Mouse (Mus musculus) midbrain, embryonic 15.5 days (tissue): Measurements from ENCODE around the gene Ttll3. TPM values are rescaled to one million over a fixed set of nuclear protein-coding genes. Genes with fewer than 3 reads are reported as not detected.

Experiments used
- ATAC-seq: fragments of 200-750 bp; cut with Nextera tagmentation; replicated peaks from 2 replicates; pipeline ENCODE4 v1.8.0; 2017; ENCODE audit warnings: moderate TSS enrichment
- H3K27ac ChIP-seq: fragments of 300-500 bp; sonication (generic); 2 replicates; pipeline ENCODE4 v1.5.1; 2015; ENCODE audit warnings: mild to moderate bottlenecking, inconsistent platforms
- H3K27me3 ChIP-seq: fragments of 300-500 bp; sonication (generic); replicated peaks from 2 replicates; pipeline ENCODE4 v1.6.1; 2015; ENCODE audit warnings: inconsistent platforms
- H3K36me3 ChIP-seq: fragments of 300-500 bp; sonication (generic); replicated peaks from 2 replicates; pipeline ENCODE4 v1.6.1; 2015; ENCODE audit warnings: inconsistent platforms
- H3K4me1 ChIP-seq: fragments of 300-500 bp; sonication (generic); 2 replicates; pipeline ENCODE4 v1.6.1; 2015; ENCODE audit warnings: inconsistent platforms
- H3K4me2 ChIP-seq: fragments of 300-500 bp; sonication (generic); 2 replicates; pipeline ENCODE4 v1.6.1; 2015; ENCODE audit warnings: inconsistent platforms, mild to moderate bottlenecking, moderate library complexity
- H3K4me3 ChIP-seq: fragments of 300-500 bp; sonication (generic); 2 replicates; pipeline ENCODE4 v1.5.1; 2015; ENCODE audit warnings: mild to moderate bottlenecking, inconsistent platforms
- H3K9ac ChIP-seq: fragments of 300-500 bp; sonication (generic); 2 replicates; pipeline ENCODE4 v1.6.1; 2015; ENCODE audit warnings: mild to moderate bottlenecking, inconsistent platforms
- H3K9me3 ChIP-seq: fragments of 300-500 bp; sonication (generic); 2 replicates; pipeline ENCODE4 v1.6.1; 2016; ENCODE audit warnings: inconsistent platforms
- WGBS: fragments of 180-500 bp; shearing (Covaris S2); methylation state at CpG from one replicate; pipeline ENCODE4 v1.1.7; 2015; ENCODE audit warnings: mixed read lengths; 5-methylcytosine and 5-hydroxymethylcytosine counted together
- polyA plus RNA-seq: library from polyadenylated mRNA; unstranded; fragments of >200 nt; fragmentation: Nextera tagmentation; extraction: Ambion mirVana; gene quantifications from 2 replicates; pipeline ENCODE4 v1.2.1, GENCODE M21; 2015

Gene Ttll3
- polyA plus RNA-seq, 1 experiment from 2014 or later = 15.1 TPM

GRCm38 (mm10) chr6:113384351-113384927 lies 4.6 kb upstream of the Ttll3 start:
- Histone ChIP-seq H3K9me3 (no peaks in the 10 kb centered on the region), H3K4me2 (no peak overlapping the region), H3K9ac (no peak overlapping the region), H3K4me3 (no peak overlapping the region), H3K4me1 (peaks cover 5% of the 10 kb centered on the region), H3K36me3 (peaks cover 68% of the 10 kb centered on the region), H3K27me3 (no peaks in the 10 kb centered on the region), H3K27ac (0 out of 2 replicates have a peak overlapping the region, but pooled peaks have one; percentile 33)
- ATAC-seq = peak; percentile 73
- 86% methylated on average over 8 of the region's 8 CpGs for WGBS

GRCm38 (mm10) chr6:113385160-113385714 lies 3.8 kb upstream of the Ttll3 start:
- ATAC-seq = no peak
- WGBS = 81% methylated on average over 11 of the region's 11 CpGs
- no peaks in the 10 kb centered on the region for H3K4me1 ChIP-seq
- H3K36me3 ChIP-seq = peaks cover 74% of the 10 kb centered on the region
- no peak overlapping the region for H3K4me2 ChIP-seq
- 0 out of 2 replicates have a peak overlapping the region, but pooled peaks have one; percentile 20 for H3K27ac ChIP-seq
- no peak overlapping the region for H3K4me3 ChIP-seq
- H3K27me3 ChIP-seq = no peaks in the 10 kb centered on the region
- H3K9ac ChIP-seq = no peak overlapping the region
- no peaks in the 10 kb centered on the region for H3K9me3 ChIP-seq

DNA sequence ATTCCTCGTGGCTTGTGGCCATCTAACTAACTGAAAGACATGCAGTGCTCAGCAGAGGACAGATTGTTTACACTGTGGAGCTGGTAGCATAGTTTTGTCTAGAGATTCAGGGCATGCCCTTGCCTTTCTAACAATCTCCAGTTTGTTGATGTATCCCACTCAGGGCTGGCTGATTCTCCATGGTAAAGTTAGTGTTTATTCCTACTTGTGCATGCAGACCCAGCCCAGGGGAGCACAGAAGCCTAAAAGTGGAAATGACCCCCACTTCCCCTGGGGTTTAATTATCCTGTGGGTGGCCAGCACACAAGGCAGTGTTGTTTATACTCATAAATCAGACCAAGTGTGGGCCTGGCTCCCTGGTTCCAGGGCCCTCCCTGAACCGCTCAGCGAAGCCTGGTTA lies 3.0 kb upstream of the Ttll3 start:
- Histone ChIP-seq H3K27ac (no peak overlapping the region), H3K27me3 (no peaks in the 10 kb centered on the region), H3K4me2 (no peak overlapping the region), H3K4me1 (no peaks in the 10 kb centered on the region), H3K36me3 (peaks cover 68% of the 10 kb centered on the region), H3K4me3 (no peak overlapping the region), H3K9ac (no peak overlapping the region), H3K9me3 (no peaks in the 10 kb centered on the region)
- WGBS = 90% methylated on average over 3 of the region's 3 CpGs
- no peak for ATAC-seq

GRCm38 (mm10) chr6:113390715-113391114 lies 1.7 kb downstream of the Ttll3 start:
- Histone ChIP-seq H3K9ac (no peak overlapping the region), H3K9me3 (no peaks in the 10 kb centered on the region), H3K36me3 (peaks cover 33% of the 10 kb centered on the region; the same call in 1 of the 2 replicates), H3K4me1 (peaks cover 10% of the 10 kb centered on the region), H3K4me2 (no peak overlapping the region), H3K4me3 (no peak overlapping the region), H3K27me3 (no peaks in the 10 kb centered on the region), H3K27ac (no peak overlapping the region)
- WGBS = 66% methylated on average over 3 of the region's 3 CpGs
- no peak for ATAC-seq

DNA sequence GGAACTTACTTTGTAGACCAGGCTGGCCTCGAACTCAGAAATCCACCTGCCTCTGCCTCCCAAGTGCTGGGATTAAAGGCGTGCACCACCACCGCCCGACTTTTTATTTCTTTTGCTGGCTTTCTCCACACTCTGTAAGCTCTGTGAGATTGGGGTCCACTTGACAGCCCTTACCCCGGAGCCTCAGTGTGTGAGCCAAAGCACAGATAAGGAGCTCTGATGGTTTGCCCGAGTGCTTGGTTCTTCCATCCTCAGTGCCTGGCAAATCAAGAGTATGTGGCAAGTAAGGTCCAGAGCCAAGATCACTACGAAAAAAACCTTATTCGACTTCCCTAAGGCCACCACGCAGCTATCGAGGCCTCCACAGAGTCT lies 2.9 kb downstream of the Ttll3 start:
- H3K4me1 ChIP-seq = peaks cover 10% of the 10 kb centered on the region
- H3K27me3 ChIP-seq = no peaks in the 10 kb centered on the region
- peaks cover 27% of the 10 kb centered on the region; the same call in 1 of the 2 replicates for H3K36me3 ChIP-seq
- H3K9ac ChIP-seq = peak overlapping the region; percentile 47
- peak overlapping the region; percentile 40 for H3K4me3 ChIP-seq
- no peaks in the 10 kb centered on the region for H3K9me3 ChIP-seq
- ATAC-seq = peak; percentile 29; the same call in 1 of the 2 replicates
- WGBS = 18% methylated on average over 10 of the region's 10 CpGs
- peak overlapping the region; percentile 80 for H3K27ac ChIP-seq
- peak overlapping the region; percentile 63 for H3K4me2 ChIP-seq

DNA sequence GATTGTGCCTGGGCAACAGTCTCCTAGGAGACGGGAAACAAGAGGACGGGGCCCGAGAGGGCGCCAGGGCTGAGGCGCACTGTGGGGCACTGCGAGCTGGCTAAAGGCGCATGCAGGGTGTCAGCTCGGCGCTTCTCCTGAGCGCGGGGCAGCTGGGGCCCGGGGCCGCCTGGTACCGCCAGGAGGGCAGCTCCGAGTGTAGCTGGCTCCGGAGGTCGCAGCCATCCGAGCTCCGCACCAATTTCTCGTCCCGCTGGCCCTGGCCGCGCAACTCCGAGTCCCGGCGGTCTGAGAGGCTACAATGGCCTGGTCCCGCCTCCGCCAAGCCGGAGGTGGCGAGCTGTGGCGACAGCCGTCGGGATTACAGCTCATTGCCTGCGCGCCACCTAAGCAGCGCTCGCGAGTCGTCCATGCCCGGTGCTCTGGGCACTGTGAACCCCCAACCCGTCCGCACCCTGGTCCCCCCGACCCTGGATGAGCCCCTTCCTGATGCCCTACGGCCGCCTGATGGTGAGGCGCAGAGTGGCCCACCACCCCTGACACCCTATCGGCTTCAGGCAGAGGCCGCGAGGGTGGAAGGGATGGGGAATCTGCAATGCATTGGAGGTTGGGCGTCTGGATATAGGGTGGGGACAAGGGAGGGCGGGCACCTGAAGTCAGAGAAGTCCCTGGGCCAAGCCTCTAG lies 3.5 kb downstream of the Ttll3 start:
- Histone ChIP-seq H3K4me3 (peak overlapping the region; percentile 40), H3K4me1 (peaks cover 10% of the 10 kb centered on the region), H3K4me2 (peak overlapping the region; percentile 63), H3K36me3 (peaks cover 27% of the 10 kb centered on the region; the same call in 1 of the 2 replicates), H3K27me3 (no peaks in the 10 kb centered on the region), H3K9ac (peak overlapping the region; percentile 47), H3K27ac (peak overlapping the region; percentile 80), H3K9me3 (no peaks in the 10 kb centered on the region)
- 1% methylated on average over 51 of the region's 51 CpGs for WGBS
- peak; percentile 91 for ATAC-seq

- WGBS = 88% methylated on average over 6 of the region's 6 CpGs
- Histone ChIP-seq H3K9me3 (no peaks in the 10 kb centered on the region), H3K4me1 (peaks cover 10% of the 10 kb centered on the region), H3K4me3 (no peak overlapping the region), H3K9ac (no peak overlapping the region), H3K27me3 (no peaks in the 10 kb centered on the region), H3K36me3 (peaks cover 15% of the 10 kb centered on the region; the same call in 1 of the 2 replicates), H3K27ac (no peak overlapping the region), H3K4me2 (no peak overlapping the region)
- no peak for ATAC-seq
These were observed 4.9 kb downstream of the Ttll3 start for GRCm38 (mm10) chr6:113393951-113394350.

DNA sequence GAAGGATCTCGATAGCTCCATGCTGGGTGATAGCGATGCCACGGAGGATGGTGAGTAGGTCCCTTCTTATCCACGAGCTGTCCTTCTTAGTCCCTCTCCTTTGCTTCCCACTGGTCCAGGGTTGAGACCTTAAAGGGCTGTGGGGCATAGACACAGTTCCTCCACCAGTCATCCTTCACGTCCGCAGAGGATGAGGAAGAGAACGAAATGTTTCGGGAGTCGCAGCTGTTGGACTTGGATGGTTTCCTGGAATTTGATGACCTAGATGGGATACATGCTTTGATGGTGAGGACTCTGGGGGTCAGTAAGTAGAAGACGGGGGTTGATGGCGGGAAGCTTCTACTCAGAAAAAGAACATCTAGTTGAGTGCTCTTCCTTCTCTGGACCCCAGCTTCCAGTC lies 5.8 kb downstream of the Ttll3 start:
- Histone ChIP-seq H3K9ac (no peak overlapping the region), H3K4me3 (no peak overlapping the region), H3K27me3 (no peaks in the 10 kb centered on the region), H3K36me3 (peaks cover 7% of the 10 kb centered on the region; the same call in 1 of the 2 replicates), H3K27ac (no peak overlapping the region), H3K4me2 (no peak overlapping the region), H3K9me3 (no peaks in the 10 kb centered on the region), H3K4me1 (peaks cover 10% of the 10 kb centered on the region)
- WGBS = 95% methylated on average over 11 of the region's 11 CpGs
- ATAC-seq = no peak

GRCm38 (mm10) chr6:113395501-113395900 lies 6.4 kb downstream of the Ttll3 start:
- no peak overlapping the region for H3K27ac ChIP-seq
- no peak for ATAC-seq
- 95% methylated on average over 6 of the region's 6 CpGs for WGBS
- no peak overlapping the region for H3K9ac ChIP-seq
- 0 out of 2 replicates have a peak, but pooled peaks cover 5% of the 10 kb centered on the region for H3K36me3 ChIP-seq
- no peaks in the 10 kb centered on the region for H3K9me3 ChIP-seq
- H3K4me3 ChIP-seq = no peak overlapping the region
- H3K27me3 ChIP-seq = no peaks in the 10 kb centered on the region
- no peak overlapping the region for H3K4me2 ChIP-seq
- H3K4me1 ChIP-seq = peaks cover 10% of the 10 kb centered on the region

DNA sequence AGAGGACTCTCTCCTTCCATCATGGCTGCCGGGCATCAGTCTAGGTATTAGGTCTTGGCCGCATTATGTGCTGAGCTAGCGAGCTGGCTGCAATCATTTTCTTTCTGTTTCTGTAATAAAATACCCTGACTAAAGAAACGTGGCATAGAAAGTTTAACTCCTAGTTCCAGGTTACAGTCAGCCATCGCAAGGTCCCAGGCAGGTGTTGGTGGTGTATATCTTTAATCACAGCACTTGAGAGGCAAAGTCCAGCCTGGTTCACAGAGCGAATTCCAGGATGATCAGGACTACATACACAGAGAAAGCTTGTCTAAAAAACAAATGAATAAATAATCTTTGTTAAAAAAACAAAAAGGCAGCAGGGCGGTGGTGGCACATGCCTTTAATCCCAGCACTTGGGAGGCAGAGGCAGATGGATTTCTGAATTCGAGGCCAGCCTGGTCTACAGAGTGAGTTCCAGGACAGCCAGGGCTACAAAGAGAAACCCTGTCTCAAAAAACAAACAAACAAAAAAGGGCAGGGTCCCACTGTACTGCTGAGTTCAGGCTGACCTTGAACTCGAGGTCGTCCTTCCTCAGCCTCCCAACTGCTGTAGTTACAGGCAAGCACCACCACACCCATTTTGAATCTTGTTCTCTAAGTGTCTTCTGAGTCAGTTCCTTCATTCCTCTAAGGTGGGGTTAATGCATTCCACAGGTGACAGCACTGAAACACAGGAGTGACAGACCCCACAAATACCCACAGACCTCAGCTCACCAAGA lies 7.4 kb downstream of the Ttll3 start:
- Histone ChIP-seq H3K36me3 (0 out of 2 replicates have a peak, but pooled peaks cover 5% of the 10 kb centered on the region), H3K4me1 (peaks cover 10% of the 10 kb centered on the region), H3K4me3 (no peak overlapping the region), H3K9me3 (no peaks in the 10 kb centered on the region), H3K27ac (no peak overlapping the region), H3K4me2 (no peak overlapping the region), H3K9ac (no peak overlapping the region), H3K27me3 (no peaks in the 10 kb centered on the region)
- no peak for ATAC-seq
- 89% methylated on average over 10 of the region's 10 CpGs for WGBS

GRCm38 (mm10) chr6:113402094-113402493 lies 13.0 kb downstream of the Ttll3 start:
- WGBS = 92% methylated on average over 13 of the region's 13 CpGs
- Histone ChIP-seq H3K4me2 (no peak overlapping the region), H3K36me3 (no peaks in the 10 kb centered on the region), H3K27ac (no peak overlapping the region), H3K9ac (no peak overlapping the region), H3K9me3 (no peaks in the 10 kb centered on the region), H3K4me3 (no peak overlapping the region), H3K27me3 (no peaks in the 10 kb centered on the region), H3K4me1 (no peaks in the 10 kb centered on the region)
- no peak for ATAC-seq
